ENCODE assay signal across 8 mouse cellular contexts in genomic region chr7:75596058-75596748, GRCm38 (mm10).
DNase-seq lines count a peak whose midpoint lies in the region; ATAC-seq and TF ChIP-seq lines count a peak whose summit lies in the region.

No protein-coding gene starts in this region.

- H3K4me2 ChIP-seq in heart, embryonic 14.5 days (ENCODE audit: low read length): no peak overlapping the region
- peak overlapping the region; percentile 67 for H3K4me2 ChIP-seq in liver, embryonic 14.5 days (ENCODE audit: low read depth)
- no peak overlapping the region for H3K4me2 ChIP-seq in forebrain, embryonic 15.5 days (replicated peaks)

- TF ChIP-seq CTCF in liver, embryonic 14.5 days (IDR thresholded peaks at IDR 0.05; ENCODE audit: low read depth): no peak

- no peaks in the 10 kb centered on the region for H3K27me3 ChIP-seq in heart, embryonic 14.5 days (ENCODE audit: control insufficient read depth, insufficient read depth, low read length)
- H3K27me3 ChIP-seq in liver, embryonic 14.5 days (ENCODE audit: control insufficient read depth, insufficient read depth, low read length): no peaks in the 10 kb centered on the region
- H3K27me3 ChIP-seq in forebrain, embryonic 15.5 days: no peaks in the 10 kb centered on the region

- H3K4me3 ChIP-seq in heart, embryonic 14.5 days (ENCODE audit: control insufficient read depth in 1 of 2, insufficient read depth in 1 of 2, low read depth in 1 of 2, low read length in 2 of 2): no peak overlapping the region
- peak overlapping the region; percentile 31 to 45 for H3K4me3 ChIP-seq in liver, embryonic 14.5 days (ENCODE audit: insufficient read depth in 1 of 2, low read depth in 2 of 2, low read length in 2 of 2)
- no peak overlapping the region for H3K4me3 ChIP-seq in forebrain, embryonic 15.5 days

- H3K9ac ChIP-seq in heart, embryonic 14.5 days (ENCODE audit: low read length): no peak overlapping the region
- peak overlapping the region; percentile 64 for H3K9ac ChIP-seq in liver, embryonic 14.5 days (replicated peaks)
- no peak overlapping the region for H3K9ac ChIP-seq in forebrain, embryonic 15.5 days (replicated peaks)

- no peak for DNase-seq in heart, adult 8-10 months (ENCODE audit: low spot score)
- peak; percentile 82 for DNase-seq in T-cell, adult 2 months (ENCODE audit: low spot score)
- DNase-seq in liver, embryonic 14.5 days (ENCODE audit: low read depth in 3 of 3, low spot score in 3 of 3): no peak
- no peak for DNase-seq in gastrocnemius, adult 18-20 months (ENCODE audit: low spot score)
- no peak for DNase-seq in cerebellum, adult 9-11 months

- no peak for ATAC-seq in heart, embryonic 14.5 days (ENCODE audit: insufficient number of reproducible peaks, insufficient read depth, low FRiP score, low read depth)
- peak; percentile 56 for ATAC-seq in liver, embryonic 14.5 days (ENCODE audit: insufficient read depth)
- ATAC-seq in neutrophil, adult 5-6 weeks (ENCODE audit: extremely low read depth, insufficient number of reproducible peaks, low FRiP score, poor library complexity, severe bottlenecking): peak; percentile 98
- ATAC-seq in forebrain, embryonic 15.5 days (replicated peaks): no peak

- peak overlapping the region; percentile 31 to 53; a peak in 3 of 4 replicates for H3K27ac ChIP-seq in heart, embryonic 14.5 days (replicated peaks in 1 of 2; ENCODE audit: control insufficient read depth in 1 of 2, insufficient read depth in 1 of 2, low read depth in 2 of 2, low read length in 2 of 2)
- H3K27ac ChIP-seq in liver, embryonic 14.5 days: peak overlapping the region; percentile 71
- H3K27ac ChIP-seq in forebrain, embryonic 15.5 days (replicated peaks): no peak overlapping the region

- peaks cover 4 to 25% of the 10 kb centered on the region in 2 experiments; a peak in 2 of 4 replicates for H3K4me1 ChIP-seq in heart, embryonic 14.5 days (ENCODE audit: control insufficient read depth in 2 of 2, insufficient read depth in 2 of 2, low read length in 2 of 2)
- H3K4me1 ChIP-seq in liver, embryonic 14.5 days (replicated peaks; ENCODE audit: control insufficient read depth in 2 of 2, insufficient read depth in 2 of 2, low read length in 1 of 2): peaks cover 23 to 28% of the 10 kb centered on the region in 2 experiments
- no peaks in the 10 kb centered on the region for H3K4me1 ChIP-seq in forebrain, embryonic 15.5 days

- H3K9me3 ChIP-seq in heart, embryonic 14.5 days (ENCODE audit: control insufficient read depth, low read length): no peaks in the 10 kb centered on the region
- no peaks in the 10 kb centered on the region for H3K9me3 ChIP-seq in liver, embryonic 14.5 days (ENCODE audit: control insufficient read depth, low read length)
- H3K9me3 ChIP-seq in forebrain, embryonic 15.5 days: no peaks in the 10 kb centered on the region

- no peak; the same call in 1 of the 2 replicates for TF ChIP-seq EP300 in liver, embryonic 14.5 days (IDR thresholded peaks at IDR 0.05; ENCODE audit: low read depth)

- WGBS in heart, embryonic 14.5 days: 36% methylated on average over 6 of the region's 6 CpGs
- 7% methylated on average over 6 of the region's 6 CpGs for WGBS in liver, embryonic 14.5 days (ENCODE audit: insufficient replicate concordance)
- 87% methylated on average over 6 of the region's 6 CpGs for WGBS in forebrain, embryonic 15.5 days

- 0 out of 2 replicates have a peak, but pooled peaks cover 2% of the 10 kb centered on the region for H3K36me3 ChIP-seq in heart, embryonic 14.5 days (ENCODE audit: control insufficient read depth, insufficient read depth, low read length)
- no peaks in the 10 kb centered on the region for H3K36me3 ChIP-seq in liver, embryonic 14.5 days (replicated peaks; ENCODE audit: control insufficient read depth, insufficient read depth, low read depth)
- no peaks in the 10 kb centered on the region for H3K36me3 ChIP-seq in forebrain, embryonic 15.5 days

Comparison
In these comparisons a context has a peak if more than half of its experiments do, and no peak if none do; other contexts are left out.
1. ATAC-seq: peak in liver, embryonic 14.5 days (single experiment) and neutrophil, adult 5-6 weeks (single experiment); none in heart, embryonic 14.5 days (single experiment) and forebrain, embryonic 15.5 days (single experiment).
2. H3K4me3 ChIP-seq: peak in liver, embryonic 14.5 days (2 of 2); none in heart, embryonic 14.5 days (0 of 2) and forebrain, embryonic 15.5 days (single experiment).